Mouse (Mus musculus): ENCODE data around the gene Fmnl2. TPM values are rescaled to one million over a fixed set of nuclear protein-coding genes. Genes with fewer than 3 reads are reported as not detected.
A peak's percentile ranks its signal among the peaks of the same experiment; 100 is the strongest.

Gene Fmnl2
- total RNA-seq, 1 experiment: 13.6 TPM

GRCm38 (mm10) chr2:53129070-53129469, 271.4 kb downstream of the Fmnl2 start:
- no peak for TF ChIP-seq ZNF384 (IDR thresholded peaks at IDR 0.05; ENCODE audit: low read depth, low read length)
- TF ChIP-seq CHD2 (IDR thresholded peaks at IDR 0.05; ENCODE audit: low read depth, low read length): no peak
- no peak for TF ChIP-seq HCFC1 (IDR thresholded peaks at IDR 0.05; ENCODE audit: borderline replicate concordance, insufficient read depth, low read length)
- TF ChIP-seq MAFK (IDR thresholded peaks at IDR 0.05; ENCODE audit: insufficient read depth, low read depth, low read length): no peak
- TF ChIP-seq ZC3H11A (IDR thresholded peaks at IDR 0.05; ENCODE audit: borderline replicate concordance, low read depth, low read length): no peak
- H3K4me3 ChIP-seq (ENCODE audit: insufficient read depth in 1 of 2, low read depth in 1 of 2, low read length in 2 of 2, poor library complexity in 1 of 2, severe bottlenecking in 1 of 2): no peak overlapping the region
- no peaks in the 10 kb centered on the region for H3K4me1 ChIP-seq (ENCODE audit: control insufficient read depth in 2 of 2, insufficient read depth in 2 of 2, low read length in 2 of 2, poor library complexity in 1 of 2)
- peaks cover 5% of the 10 kb centered on the region; the same call in 1 of the 2 replicates for H3K36me3 ChIP-seq (ENCODE audit: control insufficient read depth, insufficient read depth, low read length, poor library complexity, severe bottlenecking)
- H3K27ac ChIP-seq (ENCODE audit: insufficient read depth, low read depth, low read length, poor library complexity, severe bottlenecking): no peak overlapping the region
- no peak for DNase-seq (ENCODE audit: low read depth, low spot score)
- in situ Hi-C loops (cut with MboI; ENCODE audit: low sequenced_read_pairs in 2 of 2, unreplicated experiment in 2 of 2): no loop called here
- H3K9me3 ChIP-seq (ENCODE audit: control insufficient read depth, insufficient read depth, low read depth, low read length): no peaks in the 10 kb centered on the region
- H3K9ac ChIP-seq (ENCODE audit: insufficient read depth, low read depth, low read length, poor library complexity, severe bottlenecking): no peak overlapping the region

GRCm38 (mm10) chr2:53131567-53131966, 273.9 kb downstream of the Fmnl2 start:
- no peak for TF ChIP-seq ZC3H11A (IDR thresholded peaks at IDR 0.05; ENCODE audit: borderline replicate concordance, low read depth, low read length)
- TF ChIP-seq CHD2 (IDR thresholded peaks at IDR 0.05; ENCODE audit: low read depth, low read length): no peak
- TF ChIP-seq HCFC1 (IDR thresholded peaks at IDR 0.05; ENCODE audit: borderline replicate concordance, insufficient read depth, low read length): no peak
- no peak for TF ChIP-seq MAFK (IDR thresholded peaks at IDR 0.05; ENCODE audit: insufficient read depth, low read depth, low read length)
- no peak for TF ChIP-seq ZNF384 (IDR thresholded peaks at IDR 0.05; ENCODE audit: low read depth, low read length)
- H3K9ac ChIP-seq (ENCODE audit: insufficient read depth, low read depth, low read length, poor library complexity, severe bottlenecking): no peak overlapping the region
- H3K36me3 ChIP-seq (ENCODE audit: control insufficient read depth, insufficient read depth, low read length, poor library complexity, severe bottlenecking): peaks cover 4% of the 10 kb centered on the region; the same call in 1 of the 2 replicates
- H3K4me3 ChIP-seq (ENCODE audit: insufficient read depth in 1 of 2, low read depth in 1 of 2, low read length in 2 of 2, poor library complexity in 1 of 2, severe bottlenecking in 1 of 2): no peak overlapping the region
- no peaks in the 10 kb centered on the region for H3K9me3 ChIP-seq (ENCODE audit: control insufficient read depth, insufficient read depth, low read depth, low read length)
- H3K4me1 ChIP-seq (ENCODE audit: control insufficient read depth in 2 of 2, insufficient read depth in 2 of 2, low read length in 2 of 2, poor library complexity in 1 of 2): no peaks in the 10 kb centered on the region
- no peak for DNase-seq (ENCODE audit: low read depth, low spot score)
- H3K27ac ChIP-seq (ENCODE audit: insufficient read depth, low read depth, low read length, poor library complexity, severe bottlenecking): no peak overlapping the region
- in situ Hi-C loops (cut with MboI; ENCODE audit: low sequenced_read_pairs in 2 of 2, unreplicated experiment in 2 of 2): no loop called here

GRCm38 (mm10) chr2:53146852-53147251, 289.2 kb downstream of the Fmnl2 start:
- in situ Hi-C loops (cut with MboI; ENCODE audit: low sequenced_read_pairs in 2 of 2, unreplicated experiment in 2 of 2): no loop called here
- Histone ChIP-seq H3K36me3 (ENCODE audit: control insufficient read depth, insufficient read depth, low read length, poor library complexity, severe bottlenecking) (peaks cover 5% of the 10 kb centered on the region), H3K4me3 (ENCODE audit: insufficient read depth in 1 of 2, low read depth in 1 of 2, low read length in 2 of 2, poor library complexity in 1 of 2, severe bottlenecking in 1 of 2) (no peak overlapping the region), H3K27ac (ENCODE audit: insufficient read depth, low read depth, low read length, poor library complexity, severe bottlenecking) (no peak overlapping the region), H3K9me3 (ENCODE audit: control insufficient read depth, insufficient read depth, low read depth, low read length) (no peaks in the 10 kb centered on the region), H3K4me1 (ENCODE audit: control insufficient read depth in 2 of 2, insufficient read depth in 2 of 2, low read length in 2 of 2, poor library complexity in 1 of 2) (no peaks in the 10 kb centered on the region; a peak in 1 of 4 replicates), H3K9ac (ENCODE audit: insufficient read depth, low read depth, low read length, poor library complexity, severe bottlenecking) (no peak overlapping the region)
- TF ChIP-seq MAFK (IDR thresholded peaks at IDR 0.05; ENCODE audit: insufficient read depth, low read depth, low read length): peak; percentile 89
- TF ChIP-seq ZNF384 (IDR thresholded peaks at IDR 0.05; ENCODE audit: low read depth, low read length): no peak
- DNase-seq (ENCODE audit: low read depth, low spot score): no peak

- no peaks in the 10 kb centered on the region for H3K4me1 ChIP-seq (ENCODE audit: control insufficient read depth in 2 of 2, insufficient read depth in 2 of 2, low read length in 2 of 2, poor library complexity in 1 of 2)
- in situ Hi-C loops (cut with MboI; ENCODE audit: low sequenced_read_pairs in 2 of 2, unreplicated experiment in 2 of 2): no loop called here
- TF ChIP-seq MAFK (IDR thresholded peaks at IDR 0.05; ENCODE audit: insufficient read depth, low read depth, low read length) (no peak), HCFC1 (IDR thresholded peaks at IDR 0.05; ENCODE audit: borderline replicate concordance, insufficient read depth, low read length) (no peak), ZC3H11A (IDR thresholded peaks at IDR 0.05; ENCODE audit: borderline replicate concordance, low read depth, low read length) (no peak), CHD2 (IDR thresholded peaks at IDR 0.05; ENCODE audit: low read depth, low read length) (no peak), ZNF384 (IDR thresholded peaks at IDR 0.05; ENCODE audit: low read depth, low read length) (no peak)
- H3K9ac ChIP-seq (ENCODE audit: insufficient read depth, low read depth, low read length, poor library complexity, severe bottlenecking): no peak overlapping the region
- no peaks in the 10 kb centered on the region for H3K9me3 ChIP-seq (ENCODE audit: control insufficient read depth, insufficient read depth, low read depth, low read length)
- no peaks in the 10 kb centered on the region; the same call in 1 of the 2 replicates for H3K36me3 ChIP-seq (ENCODE audit: control insufficient read depth, insufficient read depth, low read length, poor library complexity, severe bottlenecking)
- DNase-seq (ENCODE audit: low read depth, low spot score): no peak
- H3K4me3 ChIP-seq (ENCODE audit: insufficient read depth in 1 of 2, low read depth in 1 of 2, low read length in 2 of 2, poor library complexity in 1 of 2, severe bottlenecking in 1 of 2): no peak overlapping the region
- H3K27ac ChIP-seq (ENCODE audit: insufficient read depth, low read depth, low read length, poor library complexity, severe bottlenecking): no peak overlapping the region
Observed at GRCm38 (mm10) chr2:53173966-53174365, 316.3 kb downstream of the Fmnl2 start.

- in situ Hi-C loops (cut with MboI; ENCODE audit: low sequenced_read_pairs in 2 of 2, unreplicated experiment in 2 of 2): no loop called here
- H3K36me3 ChIP-seq (ENCODE audit: control insufficient read depth, insufficient read depth, low read length, poor library complexity, severe bottlenecking): no peaks in the 10 kb centered on the region; the same call in 1 of the 2 replicates
- H3K9me3 ChIP-seq (ENCODE audit: control insufficient read depth, insufficient read depth, low read depth, low read length): no peaks in the 10 kb centered on the region
- no peak for DNase-seq (ENCODE audit: low read depth, low spot score)
- H3K9ac ChIP-seq (ENCODE audit: insufficient read depth, low read depth, low read length, poor library complexity, severe bottlenecking): no peak overlapping the region
- no peak for TF ChIP-seq MAFK (IDR thresholded peaks at IDR 0.05; ENCODE audit: insufficient read depth, low read depth, low read length)
- TF ChIP-seq ZNF384 (IDR thresholded peaks at IDR 0.05; ENCODE audit: low read depth, low read length): no peak
- TF ChIP-seq CHD2 (IDR thresholded peaks at IDR 0.05; ENCODE audit: low read depth, low read length): no peak
- no peak for TF ChIP-seq HCFC1 (IDR thresholded peaks at IDR 0.05; ENCODE audit: borderline replicate concordance, insufficient read depth, low read length)
- no peak for TF ChIP-seq ZC3H11A (IDR thresholded peaks at IDR 0.05; ENCODE audit: borderline replicate concordance, low read depth, low read length)
- H3K27ac ChIP-seq (ENCODE audit: insufficient read depth, low read depth, low read length, poor library complexity, severe bottlenecking): no peak overlapping the region
- no peak overlapping the region for H3K4me3 ChIP-seq (ENCODE audit: insufficient read depth in 1 of 2, low read depth in 1 of 2, low read length in 2 of 2, poor library complexity in 1 of 2, severe bottlenecking in 1 of 2)
- peaks cover 0 to 2% of the 10 kb centered on the region in 2 experiments; a peak in 1 of 4 replicates for H3K4me1 ChIP-seq (ENCODE audit: control insufficient read depth in 2 of 2, insufficient read depth in 2 of 2, low read length in 2 of 2, poor library complexity in 1 of 2)
Observed at GRCm38 (mm10) chr2:53178966-53179365, 321.3 kb downstream of the Fmnl2 start.
